Mouse (Mus musculus) hindbrain, postnatal 0 days (tissue): ENCODE measurements around the gene 2510009E07Rik. TPM values are rescaled to one million over a fixed set of nuclear protein-coding genes. Genes with fewer than 3 reads are reported as not detected.

ENCODE experiments used
- ATAC-seq: fragments of 200-750 bp; cut with Nextera tagmentation; 2 replicates; pipeline ENCODE4 v1.8.0; 2017; ENCODE audit warnings: mild to moderate bottlenecking, moderate TSS enrichment, moderate library complexity
- DNase-seq: peaks from one replicate; pipeline ENCODE4 v3.0.0-alpha.2; 2015; ENCODE audit warnings: low spot score
- H3K27ac ChIP-seq: fragments of 300-500 bp; sonication (generic); 2 replicates; pipeline ENCODE4 v1.5.1; 2014; ENCODE audit warnings: mild to moderate bottlenecking
- H3K27me3 ChIP-seq: fragments of 300-500 bp; sonication (generic); 2 replicates; pipeline ENCODE4 v1.6.1; 2014; ENCODE audit warnings: low read length, mixed read lengths; ENCODE audit not compliant: insufficient read depth
- H3K36me3 ChIP-seq: fragments of 300-500 bp; sonication (generic); 2 replicates; pipeline ENCODE4 v1.6.1; 2014; ENCODE audit warnings: low read length, mixed read lengths; ENCODE audit not compliant: insufficient read depth
- H3K4me1 ChIP-seq: fragments of 300-500 bp; sonication (generic); 2 replicates; pipeline ENCODE4 v1.6.1; 2014; ENCODE audit warnings: antibody characterized with exemption, low read length, mixed read lengths; ENCODE audit not compliant: insufficient read depth
- H3K4me2 ChIP-seq: fragments of 300-500 bp; sonication (generic); 2 replicates; pipeline ENCODE4 v1.6.1; 2014; ENCODE audit warnings: low read depth, mild to moderate bottlenecking, low read length, moderate library complexity, mixed read lengths
- H3K4me3 ChIP-seq: fragments of 300-500 bp; sonication (generic); 2 replicates; pipeline ENCODE4 v1.5.1; 2014; ENCODE audit warnings: low read length
- H3K9ac ChIP-seq: fragments of 300-500 bp; sonication (generic); replicated peaks from 2 replicates; pipeline ENCODE4 v1.6.1; 2014; ENCODE audit warnings: mild to moderate bottlenecking, low read length, moderate library complexity, mixed read lengths
- H3K9me3 ChIP-seq: fragments of 300-500 bp; sonication (generic); 2 replicates; pipeline ENCODE4 v1.6.1; 2016; ENCODE audit warnings: low read length, mixed read lengths
- CTCF ChIP-seq: IDR thresholded peaks from 2 replicates; pipeline ENCODE4 v1.5.1; 2016; ENCODE audit warnings: antibody characterized with exemption, control low read depth, low read depth
- WGBS: fragments of 180-500 bp; shearing (Covaris S2); extraction: QIAGEN DNeasy Blood & Tissue Kit; methylation state at CpG from one replicate; pipeline ENCODE4 v1.1.7; 2014; 5-methylcytosine and 5-hydroxymethylcytosine counted together
- polyA plus RNA-seq: library from polyadenylated mRNA; unstranded; fragments of >200 nt; fragmentation: Nextera tagmentation; extraction: Ambion mirVana; gene quantifications from 2 replicates; pipeline ENCODE4 v1.2.1, GENCODE M21; 2015
- total RNA-seq: library from RNA; depleted of rRNA; stranded (reverse); fragments of >200 nt; gene quantifications from 2 replicates; pipeline ENCODE4 v1.2.3, GENCODE M21; 2014

The 2510009E07Rik gene
- total and polyA plus RNA-seq, 2 experiments from 2014 or later, result 46.8 to 54.4 TPM

GRCm38 (mm10) chr16:21628061-21628591 is 66.3 kb downstream of the 2510009E07Rik start:
- WGBS, result 35% methylated on average over 13 of the region's 13 CpGs
- H3K9ac ChIP-seq, result peak overlapping the region; percentile 21; the same call in 1 of the 2 replicates
- H3K27ac ChIP-seq, result peak overlapping the region; percentile 74
- ATAC-seq (peak; percentile 39; the same call in 1 of the 2 replicates), DNase-seq (peak; percentile 65)
- TF ChIP-seq CTCF, result no peak
- no peaks in the 10 kb centered on the region for H3K36me3 ChIP-seq
- no peaks in the 10 kb centered on the region for H3K27me3 ChIP-seq
- H3K9me3 ChIP-seq, result no peaks in the 10 kb centered on the region
- H3K4me3 ChIP-seq, result no peak overlapping the region
- H3K4me1 ChIP-seq, result peaks cover 12% of the 10 kb centered on the region
- no peak overlapping the region for H3K4me2 ChIP-seq

- Histone ChIP-seq H3K9ac (no peak overlapping the region), H3K4me2 (no peak overlapping the region), H3K27ac (peak overlapping the region; percentile 74), H3K4me3 (no peak overlapping the region), H3K4me1 (peaks cover 12% of the 10 kb centered on the region), H3K27me3 (no peaks in the 10 kb centered on the region), H3K9me3 (no peaks in the 10 kb centered on the region), H3K36me3 (no peaks in the 10 kb centered on the region)
- 32% methylated on average over 6 of the region's 6 CpGs for WGBS
- DNase-seq (peak; percentile 36), ATAC-seq (peak; percentile 43; the same call in 1 of the 2 replicates)
- TF ChIP-seq CTCF, result no peak
These were observed 67.2 kb downstream of the 2510009E07Rik start for GRCm38 (mm10) chr16:21627248-21627647.

GRCm38 (mm10) chr16:21625784-21626634 is 68.5 kb downstream of the 2510009E07Rik start:
- Histone ChIP-seq H3K27ac (peak overlapping the region; percentile 74), H3K27me3 (no peaks in the 10 kb centered on the region), H3K36me3 (no peaks in the 10 kb centered on the region), H3K9ac (no peak overlapping the region), H3K4me2 (no peak overlapping the region), H3K4me1 (peaks cover 12% of the 10 kb centered on the region), H3K9me3 (no peaks in the 10 kb centered on the region), H3K4me3 (no peak overlapping the region)
- WGBS, result 48% methylated on average over 6 of the region's 6 CpGs
- DNase-seq, result peak; percentile 75
- ATAC-seq, result peak; percentile 83
- no peak for TF ChIP-seq CTCF

GRCm38 (mm10) chr16:21620630-21621029 is 73.8 kb downstream of the 2510009E07Rik start:
- ATAC-seq (no peak), DNase-seq (no peak)
- Histone ChIP-seq H3K27ac (no peak overlapping the region), H3K4me3 (no peak overlapping the region), H3K4me1 (no peaks in the 10 kb centered on the region), H3K9ac (no peak overlapping the region), H3K36me3 (no peaks in the 10 kb centered on the region), H3K4me2 (no peak overlapping the region), H3K27me3 (no peaks in the 10 kb centered on the region), H3K9me3 (no peaks in the 10 kb centered on the region)
- no peak for TF ChIP-seq CTCF
- 70% methylated on average over 2 of the region's 2 CpGs for WGBS

GRCm38 (mm10) chr16:21615802-21616201 is 78.7 kb downstream of the 2510009E07Rik start:
- peak; percentile 75 for TF ChIP-seq CTCF
- no peak for ATAC-seq
- WGBS, result 54% methylated on average over 7 of the region's 7 CpGs
- H3K36me3 ChIP-seq, result no peaks in the 10 kb centered on the region
- no peak overlapping the region for H3K27ac ChIP-seq
- peak; percentile 74 for DNase-seq
- no peaks in the 10 kb centered on the region for H3K27me3 ChIP-seq
- no peaks in the 10 kb centered on the region for H3K4me1 ChIP-seq
- H3K4me2 ChIP-seq, result no peak overlapping the region
- H3K9me3 ChIP-seq, result no peaks in the 10 kb centered on the region
- H3K9ac ChIP-seq, result no peak overlapping the region
- no peak overlapping the region for H3K4me3 ChIP-seq

- Histone ChIP-seq H3K4me2 (no peak overlapping the region), H3K4me3 (no peak overlapping the region), H3K9me3 (no peaks in the 10 kb centered on the region), H3K27ac (no peak overlapping the region), H3K36me3 (no peaks in the 10 kb centered on the region), H3K4me1 (0 out of 2 replicates have a peak, but pooled peaks cover 10% of the 10 kb centered on the region), H3K9ac (no peak overlapping the region), H3K27me3 (no peaks in the 10 kb centered on the region)
- 97% methylated on average over 4 of the region's 4 CpGs for WGBS
- no peak for TF ChIP-seq CTCF
- ATAC-seq, result no peak
- DNase-seq, result no peak
These were observed 84.0 kb downstream of the 2510009E07Rik start for GRCm38 (mm10) chr16:21610473-21610872.
